Mouse (Mus musculus) MEL (cell line): ENCODE data around the gene Psap. TPM values are rescaled to one million over a fixed set of nuclear protein-coding genes. Genes with fewer than 3 reads are reported as not detected.

Experiments
- DNase-seq: peaks from one replicate; pipeline ENCODE4 v3.0.0; 2011; ENCODE audit warnings: low read depth, low spot score
- H3K27ac ChIP-seq: 2 replicates; pipeline ENCODE4 v1.5.1; 2012; ENCODE audit warnings: low read depth, mild to moderate bottlenecking, control low read depth, low read length, moderate library complexity; ENCODE audit not compliant: control insufficient read depth
- H3K27me3 ChIP-seq, 2 experiments: fragments of 150-350 bp in 1 of 2; sonication (generic) in 1 of 2; 2 replicates each; pipeline ENCODE4 v1.6.1; 2012; ENCODE audit warnings: low read length in 2 of 2, mild to moderate bottlenecking in 2 of 2, improper control_type of control experiment in 1 of 2, moderate library complexity in 1 of 2; ENCODE audit not compliant: insufficient read depth in 2 of 2, control insufficient read depth in 1 of 2
- H3K36me3 ChIP-seq, 2 experiments: 2 replicates each; pipeline ENCODE4 v1.6.1; 2012 to 2014; ENCODE audit warnings: low read length in 2 of 2, improper control_type of control experiment in 1 of 2, inconsistent platforms in 1 of 2, mild to moderate bottlenecking in 1 of 2; ENCODE audit not compliant: insufficient read depth in 2 of 2, control insufficient read depth in 1 of 2
- H3K4me1 ChIP-seq, 2 experiments: fragments of 150-350 bp in 1 of 2; sonication (generic) in 1 of 2; 2 replicates each; pipeline ENCODE4 v1.6.1; 2012; ENCODE audit warnings: low read length in 2 of 2, improper control_type of control experiment in 1 of 2, mild to moderate bottlenecking in 1 of 2; ENCODE audit not compliant: insufficient read depth in 2 of 2, control insufficient read depth in 1 of 2
- H3K4me3 ChIP-seq, 2 experiments: fragments of 150-350 bp in 1 of 2; sonication (generic) in 1 of 2; 2 replicates each; pipeline ENCODE4 v1.5.1; 2012; ENCODE audit warnings: low read depth in 2 of 2, low read length in 2 of 2, mild to moderate bottlenecking in 2 of 2, moderate library complexity in 2 of 2, control low read depth in 1 of 2, improper control_type of control experiment in 1 of 2; ENCODE audit not compliant: control insufficient read depth in 1 of 2, insufficient read depth in 1 of 2
- H3K79me2 ChIP-seq: 2 replicates; pipeline ENCODE4 v1.6.1; 2012; ENCODE audit warnings: mild to moderate bottlenecking, low read length, moderate library complexity; ENCODE audit not compliant: control insufficient read depth, poor library complexity, insufficient read depth
- H3K9ac ChIP-seq: 2 replicates; pipeline ENCODE4 v1.6.1; 2012; ENCODE audit warnings: low read depth, mild to moderate bottlenecking, control low read depth, low read length, moderate library complexity; ENCODE audit not compliant: control insufficient read depth, poor library complexity, severe bottlenecking
- H3K9me3 ChIP-seq: fragments of 150-350 bp; sonication (generic); replicated peaks from 2 replicates; pipeline ENCODE4 v1.6.1; 2012; ENCODE audit warnings: mild to moderate bottlenecking, low read length, improper control_type of control experiment, moderate library complexity; ENCODE audit not compliant: insufficient read depth
- BHLHE40 ChIP-seq: IDR thresholded peaks from 2 replicates; pipeline ENCODE4 v1.6.1; 2012; ENCODE audit warnings: low read depth, mild to moderate bottlenecking, inconsistent platforms, low read length, improper control_type of control experiment, borderline replicate concordance
- CHD2 ChIP-seq: IDR thresholded peaks from 2 replicates; pipeline ENCODE4 v1.6.1; 2011; ENCODE audit warnings: low read length, improper control_type of control experiment
- E2F4 ChIP-seq: IDR thresholded peaks from 2 replicates; pipeline ENCODE4 v1.6.1; 2011; ENCODE audit warnings: low read depth, low read length, improper control_type of control experiment, borderline replicate concordance
- EP300 ChIP-seq, 2 experiments: IDR thresholded peaks; 2 replicates each; pipeline ENCODE4 v1.6.1; 2011; ENCODE audit warnings: improper control_type of control experiment in 2 of 2, low read length in 2 of 2, low read depth in 1 of 2, mild to moderate bottlenecking in 1 of 2
- GATA1 ChIP-seq: IDR thresholded peaks from 2 replicates; pipeline ENCODE4 v1.6.1; 2011; ENCODE audit warnings: low read depth, low read length, improper control_type of control experiment
- MAX ChIP-seq: IDR thresholded peaks from 2 replicates; pipeline ENCODE4 v1.6.1; 2011; ENCODE audit warnings: low read length, improper control_type of control experiment
- MAZ ChIP-seq: IDR thresholded peaks from 2 replicates; pipeline ENCODE4 v1.6.1; 2012; ENCODE audit warnings: low read depth, mild to moderate bottlenecking, inconsistent platforms, low read length, improper control_type of control experiment
- MXI1 ChIP-seq: IDR thresholded peaks from 2 replicates; pipeline ENCODE4 v1.6.1; 2011; ENCODE audit warnings: mild to moderate bottlenecking, low read depth, low read length, improper control_type of control experiment
- MYC ChIP-seq: IDR thresholded peaks from 2 replicates; pipeline ENCODE4 v1.6.1; 2011; ENCODE audit warnings: low read depth, mild to moderate bottlenecking, low read length, improper control_type of control experiment, moderate library complexity
- NELFE ChIP-seq: IDR thresholded peaks from 2 replicates; pipeline ENCODE4 v1.6.1; 2011; ENCODE audit warnings: low read depth, low read length, improper control_type of control experiment
- NRF1 ChIP-seq: IDR thresholded peaks from 2 replicates; pipeline ENCODE4 v1.6.1; 2014; ENCODE audit warnings: low read depth, mild to moderate bottlenecking, inconsistent platforms, low read length, improper control_type of control experiment, moderate library complexity; ENCODE audit not compliant: poor library complexity, insufficient read depth, severe bottlenecking
- POLR2AphosphoS2 ChIP-seq: IDR thresholded peaks from 2 replicates; pipeline ENCODE4 v1.6.1; 2011; ENCODE audit warnings: low read length, improper control_type of control experiment
- SIN3A ChIP-seq: IDR thresholded peaks from 2 replicates; pipeline ENCODE4 v1.6.1; 2012; ENCODE audit warnings: low read length, improper control_type of control experiment, inconsistent platforms
- TAL1 ChIP-seq: IDR thresholded peaks from 2 replicates; pipeline ENCODE4 v1.6.1; 2012; ENCODE audit warnings: mild to moderate bottlenecking, inconsistent platforms, low read length, moderate library complexity, mixed read lengths
- UBTF ChIP-seq: IDR thresholded peaks from 2 replicates; pipeline ENCODE4 v1.6.1; 2012; ENCODE audit warnings: low read depth, mild to moderate bottlenecking, inconsistent platforms, low read length, improper control_type of control experiment, moderate library complexity, borderline replicate concordance; ENCODE audit not compliant: insufficient read depth
- USF1 ChIP-seq: IDR thresholded peaks from 2 replicates; pipeline ENCODE4 v1.6.1; 2014; ENCODE audit warnings: low read depth, mild to moderate bottlenecking, inconsistent platforms, low read length, improper control_type of control experiment, moderate library complexity
- ZC3H11A ChIP-seq: IDR thresholded peaks from 2 replicates; pipeline ENCODE4 v1.6.1; 2012; ENCODE audit warnings: low read depth, mild to moderate bottlenecking, inconsistent platforms, low read length, improper control_type of control experiment
- ZKSCAN1 ChIP-seq: IDR thresholded peaks from 2 replicates; pipeline ENCODE4 v1.6.1; 2012; ENCODE audit warnings: low read depth, mild to moderate bottlenecking, inconsistent platforms, low read length, improper control_type of control experiment, moderate library complexity
- ZMIZ1 ChIP-seq: IDR thresholded peaks from 2 replicates; pipeline ENCODE4 v1.6.1; 2012; ENCODE audit warnings: low read depth, mild to moderate bottlenecking, inconsistent platforms, low read length, improper control_type of control experiment, moderate library complexity
- ZNF384 ChIP-seq: IDR thresholded peaks from 2 replicates; pipeline ENCODE4 v1.6.1; 2012; ENCODE audit warnings: low read depth, mild to moderate bottlenecking, inconsistent platforms, low read length, improper control_type of control experiment
- polyA plus RNA-seq, 2 experiments: library from polyadenylated mRNA; stranded (reverse) in 1 of 2; unstranded in 1 of 2; fragments of >175 nt in 1 of 2; fragments of >200 nt in 1 of 2; gene quantifications; 2 replicates each; pipeline versions ENCODE4 v1.2.1 to v1.2.4; 2012; ENCODE audit warnings: low replicate concordance in 2 of 2, low read depth in 1 of 2; ENCODE audit not compliant: insufficient read length in 2 of 2, insufficient read depth in 1 of 2, missing spikeins in 1 of 2
- total RNA-seq: library from RNA; depleted of rRNA; stranded (reverse); fragments of 300-350 nt; gene quantifications from 2 replicates; pipeline ENCODE4 v1.2.3, GENCODE M21; 2012

Gene Psap
- total and polyA plus RNA-seq, 3 experiments: 56.8 to 153 (median 106) TPM

- TF ChIP-seq NRF1 (no peak), BHLHE40 (no peak), NELFE (no peak), ZKSCAN1 (no peak), POLR2AphosphoS2 (no peak), MAX (no peak), CHD2 (no peak), ZC3H11A (no peak), EP300 (IDR thresholded peaks at IDR 0.05; ENCODE audit: low read depth in 1 of 2, low read length in 2 of 2) (peak; percentile 73 to 80), GATA1 (peak; percentile 92), USF1 (no peak), ZMIZ1 (no peak), TAL1 (peak; percentile 73)
- TF ChIP-seq, all 39 proteins: peak for 10
Observed at GRCm38 (mm10) chr10:60347768-60348610, 70.6 kb downstream of the Psap start (continued).

DNA sequence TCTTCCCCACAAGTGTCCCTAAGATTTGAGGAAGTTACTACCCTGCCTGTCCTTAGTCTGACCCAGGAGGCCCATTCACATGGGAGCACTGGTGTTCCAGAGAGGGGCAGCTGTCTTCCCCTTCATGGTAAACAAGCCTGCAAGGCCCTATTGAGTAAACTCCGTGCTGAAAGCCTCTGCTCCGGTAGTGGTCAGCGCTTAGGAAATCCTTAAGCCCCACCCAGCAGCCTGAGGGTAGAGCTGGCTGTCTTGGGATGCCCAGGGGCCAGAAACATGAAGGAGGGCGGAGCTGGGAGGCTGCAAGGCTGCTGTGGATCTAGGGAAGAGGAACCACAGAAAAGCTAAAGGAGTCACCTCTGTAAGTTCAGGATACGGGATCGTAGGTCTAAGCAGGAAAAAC lies 71.6 kb downstream of the Psap start:
- no peak overlapping the region for H3K4me3 ChIP-seq
- DNase-seq: no peak
- no peak overlapping the region for H3K27ac ChIP-seq
- TF ChIP-seq SIN3A (no peak), E2F4 (no peak), TAL1 (no peak), ZNF384 (no peak), MXI1 (no peak), UBTF (no peak), MYC (no peak), MAZ (no peak), CHD2 (no peak)
- peaks cover 11 to 32% of the 10 kb centered on the region in 2 experiments for H3K4me1 ChIP-seq
- H3K9me3 ChIP-seq: no peaks in the 10 kb centered on the region
- H3K27me3 ChIP-seq: no peaks in the 10 kb centered on the region
- peaks cover 0 to 23% of the 10 kb centered on the region in 2 experiments; a peak in 2 of 4 replicates for H3K36me3 ChIP-seq
- no peaks in the 10 kb centered on the region; the same call in 1 of the 2 replicates for H3K79me2 ChIP-seq
- no peak overlapping the region for H3K9ac ChIP-seq
